Mouse (Mus musculus) kidney, postnatal 0 days (tissue): ENCODE measurements around the gene Kel. TPM values are rescaled to one million over a fixed set of nuclear protein-coding genes. Genes with fewer than 3 reads are reported as not detected.

Experiments used
- ATAC-seq: fragments of 200-750 bp; cut with Nextera tagmentation; replicated peaks from 2 replicates; pipeline ENCODE4 v1.8.0; 2017; ENCODE audit warnings: low read depth, moderate number of reproducible peaks, moderate TSS enrichment, moderate library complexity; ENCODE audit not compliant: low FRiP score
- DNase-seq: peaks from one replicate; pipeline ENCODE4 v3.0.0-alpha.2; 2016; ENCODE audit warnings: low spot score
- H3K27ac ChIP-seq: fragments of 300-500 bp; sonication (generic); 2 replicates; pipeline ENCODE4 v1.5.1; 2014; ENCODE audit warnings: mild to moderate bottlenecking
- H3K27me3 ChIP-seq: fragments of 300-500 bp; sonication (generic); 2 replicates; pipeline ENCODE4 v1.6.1; 2014; ENCODE audit warnings: low read length, mixed read lengths; ENCODE audit not compliant: insufficient read depth
- H3K36me3 ChIP-seq: fragments of 300-500 bp; sonication (generic); 2 replicates; pipeline ENCODE4 v1.6.1; 2014; ENCODE audit warnings: low read length, mixed read lengths; ENCODE audit not compliant: insufficient read depth
- H3K4me1 ChIP-seq: fragments of 300-500 bp; sonication (generic); replicated peaks from 2 replicates; pipeline ENCODE4 v1.6.1; 2014; ENCODE audit warnings: antibody characterized with exemption, low read length, mixed read lengths; ENCODE audit not compliant: insufficient read depth
- H3K4me2 ChIP-seq: fragments of 300-500 bp; sonication (generic); 2 replicates; pipeline ENCODE4 v1.6.1; 2014; ENCODE audit warnings: mild to moderate bottlenecking, low read length, moderate library complexity, mixed read lengths
- H3K4me3 ChIP-seq: fragments of 300-500 bp; sonication (generic); replicated peaks from 2 replicates; pipeline ENCODE4 v1.5.1; 2014; ENCODE audit warnings: low read depth, low read length
- H3K9ac ChIP-seq: fragments of 300-500 bp; sonication (generic); 2 replicates; pipeline ENCODE4 v1.6.1; 2014; ENCODE audit warnings: low read depth, low read length
- H3K9me3 ChIP-seq: fragments of 300-500 bp; sonication (generic); replicated peaks from 2 replicates; pipeline ENCODE4 v1.6.1; 2016; ENCODE audit warnings: low read length, inconsistent platforms, mixed read lengths
- CTCF ChIP-seq: IDR thresholded peaks from 2 replicates; pipeline ENCODE4 v1.5.1; 2016; ENCODE audit warnings: antibody characterized with exemption, low read depth, mild to moderate bottlenecking, moderate library complexity
- WGBS: fragments of 180-500 bp; shearing (Covaris S2); extraction: QIAGEN DNeasy Blood & Tissue Kit; methylation state at CpG from one replicate; pipeline ENCODE4 v1.1.7; 2014; 5-methylcytosine and 5-hydroxymethylcytosine counted together
- polyA plus RNA-seq: library from polyadenylated mRNA; unstranded; fragments of >200 nt; fragmentation: Nextera tagmentation; extraction: Ambion mirVana; gene quantifications from 2 replicates; pipeline ENCODE4 v1.2.1, GENCODE M21; 2015

The Kel gene
- polyA plus RNA-seq, 1 experiment from 2014 or later, result 3.0 TPM

DNA sequence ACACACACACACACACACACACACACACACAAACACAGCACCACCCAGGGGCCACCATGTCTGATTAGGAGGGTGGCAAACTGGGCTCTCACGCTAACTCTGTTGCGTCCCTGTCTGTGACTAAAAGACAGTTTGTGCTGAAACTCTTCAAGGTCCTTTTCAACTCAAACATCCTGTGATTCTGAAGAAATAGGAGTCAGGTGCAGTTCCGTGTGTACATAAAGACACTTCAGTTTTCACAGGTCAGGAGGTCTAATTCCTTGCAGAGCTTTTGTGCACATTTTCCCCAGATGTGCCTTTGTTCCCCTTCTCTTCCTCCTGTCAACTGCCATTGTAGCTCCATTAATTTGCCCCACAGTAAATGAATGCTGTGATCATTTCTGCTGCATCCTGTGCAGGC lies 63.7 kb downstream of the Kel start:
- DNase-seq, result no peak

DNA sequence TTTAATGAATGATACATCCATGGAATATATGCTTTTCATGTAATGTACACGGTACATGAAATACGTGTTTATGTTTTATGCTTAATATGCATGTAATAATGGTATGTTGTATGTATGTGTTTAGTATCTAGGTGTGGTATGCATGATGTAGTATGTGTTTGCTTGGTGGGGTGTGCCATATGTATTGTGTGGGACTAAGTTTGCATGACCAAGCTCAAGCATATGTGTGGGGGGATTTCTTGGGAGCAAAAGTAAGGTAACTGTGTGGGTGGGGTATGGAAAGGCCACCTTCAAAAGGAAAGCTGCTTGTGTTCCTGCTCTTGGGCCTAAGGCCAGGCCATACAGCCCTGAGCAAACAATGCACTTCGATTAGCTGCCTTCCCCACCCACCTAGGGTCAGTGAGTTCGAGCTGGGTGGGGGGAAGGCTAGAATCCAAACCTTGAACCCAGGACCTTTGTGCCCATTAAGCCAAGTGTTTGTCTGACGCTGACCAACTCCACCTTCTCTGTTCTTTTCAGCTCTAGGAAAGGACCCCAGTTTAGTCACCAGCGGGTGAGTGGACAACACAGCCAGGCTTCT lies 66.1 kb downstream of the Kel start:
- no peaks in the 10 kb centered on the region for H3K4me1 ChIP-seq
- H3K9me3 ChIP-seq, result no peaks in the 10 kb centered on the region
- WGBS, result 72% methylated on average over 6 of the region's 6 CpGs
- no peak for TF ChIP-seq CTCF
- H3K27ac ChIP-seq, result no peak overlapping the region
- no peaks in the 10 kb centered on the region for H3K27me3 ChIP-seq
- ATAC-seq (no peak), DNase-seq (no peak)
- H3K4me3 ChIP-seq, result no peak overlapping the region
- no peaks in the 10 kb centered on the region for H3K36me3 ChIP-seq
- no peak overlapping the region for H3K9ac ChIP-seq
- no peak overlapping the region for H3K4me2 ChIP-seq

More for the DNA sequence above, 63.7 kb downstream of the Kel start:
- H3K4me3 ChIP-seq, result no peak overlapping the region
- H3K27ac ChIP-seq, result no peak overlapping the region
- no peaks in the 10 kb centered on the region for H3K36me3 ChIP-seq
- H3K4me2 ChIP-seq, result no peak overlapping the region
- ATAC-seq, result no peak
- TF ChIP-seq CTCF, result no peak
- no peaks in the 10 kb centered on the region for H3K9me3 ChIP-seq
- no peaks in the 10 kb centered on the region for H3K27me3 ChIP-seq
- no peaks in the 10 kb centered on the region for H3K4me1 ChIP-seq
- 69% methylated on average over 3 of the region's 3 CpGs for WGBS
- no peak overlapping the region for H3K9ac ChIP-seq

DNA sequence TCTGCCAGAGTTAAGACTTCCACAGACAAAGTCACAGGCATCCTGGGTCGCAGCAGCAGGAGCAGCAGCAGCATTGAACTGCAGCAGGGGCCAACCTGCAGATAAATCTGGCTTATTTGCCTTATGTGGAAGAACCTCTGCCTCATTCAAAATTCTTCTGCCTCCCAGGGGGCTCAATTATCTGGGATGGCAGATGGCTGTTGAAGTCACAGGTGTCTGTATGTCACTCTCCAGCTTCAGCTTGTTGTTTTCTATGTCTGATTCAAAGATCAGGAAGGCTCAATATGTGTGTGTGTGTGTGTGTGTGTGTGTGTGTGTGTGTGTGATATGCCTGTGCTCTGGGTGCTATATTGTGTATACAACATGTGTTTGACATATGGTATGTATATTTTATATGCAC lies 66.7 kb downstream of the Kel start:
- no peaks in the 10 kb centered on the region for H3K27me3 ChIP-seq
- no peak overlapping the region for H3K27ac ChIP-seq
- no peak overlapping the region for H3K4me3 ChIP-seq
- TF ChIP-seq CTCF, result no peak
- WGBS, result 31% methylated on average over 1 of the region's 1 CpGs
- no peak overlapping the region for H3K4me2 ChIP-seq
- H3K36me3 ChIP-seq, result no peaks in the 10 kb centered on the region
- H3K9me3 ChIP-seq, result no peaks in the 10 kb centered on the region
- H3K4me1 ChIP-seq, result no peaks in the 10 kb centered on the region
- ATAC-seq, result no peak
- no peak overlapping the region for H3K9ac ChIP-seq
- no peak for DNase-seq

Other genes with a start within 250 kb of the Kel start
- gene Prss1, start 245.4 kb downstream of the Kel start, polyA plus RNA-seq, result not detected in 2 replicates
- not detected in 2 replicates for gene Prss2, start 182.6 kb downstream of the Kel start, polyA plus RNA-seq
- 11.8 and 11.9 TPM in 2 replicates for gene Ephb6, start 98.9 kb downstream of the Kel start, polyA plus RNA-seq
- 5.7 and 5.8 TPM in 2 replicates for gene Trpv6, start 67.9 kb downstream of the Kel start, polyA plus RNA-seq
- 9.4 and 10.7 TPM in 2 replicates for gene Trpv5, start 23.6 kb downstream of the Kel start, polyA plus RNA-seq
- 0.49 and 0.57 TPM in 2 replicates for gene Llcfc1, start 19.9 kb downstream of the Kel start, polyA plus RNA-seq
- not detected in 2 replicates for gene Olfr459, start 70.8 kb upstream of the Kel start, polyA plus RNA-seq
- not detected in 2 replicates for gene Pip, start 143.2 kb upstream of the Kel start, polyA plus RNA-seq
- gene Sval2, start 148.7 kb upstream of the Kel start, polyA plus RNA-seq, result not detected in 2 replicates
- not detected in 2 replicates for gene Sval1, start 247.3 kb upstream of the Kel start, polyA plus RNA-seq